Mouse (Mus musculus) hindbrain, embryonic 13.5 days (tissue): ENCODE data around the gene Mtr. TPM values are rescaled to one million over a fixed set of nuclear protein-coding genes. Genes with fewer than 3 reads are reported as not detected.
A peak's percentile ranks its signal among the peaks of the same experiment; 100 is the strongest.

ENCODE experiments used
- ATAC-seq: fragments of 200-750 bp; cut with Nextera tagmentation; 2 replicates; pipeline ENCODE4 v1.8.0; 2017; ENCODE audit warnings: moderate TSS enrichment; ENCODE audit not compliant: low FRiP score
- H3K27ac ChIP-seq: fragments of 300-500 bp; sonication (generic); 2 replicates; pipeline ENCODE4 v1.5.1; 2015; ENCODE audit warnings: inconsistent platforms, mild to moderate bottlenecking, moderate library complexity
- H3K27me3 ChIP-seq: fragments of 300-500 bp; sonication (generic); 2 replicates; pipeline ENCODE4 v1.6.1; 2015; ENCODE audit warnings: mild to moderate bottlenecking, inconsistent platforms
- H3K36me3 ChIP-seq: fragments of 300-500 bp; sonication (generic); 2 replicates; pipeline ENCODE4 v1.6.1; 2015; ENCODE audit warnings: mild to moderate bottlenecking, inconsistent platforms
- H3K4me1 ChIP-seq: fragments of 300-500 bp; sonication (generic); replicated peaks from 2 replicates; pipeline ENCODE4 v1.6.1; 2015; ENCODE audit warnings: inconsistent platforms
- H3K4me2 ChIP-seq: fragments of 300-500 bp; sonication (generic); 2 replicates; pipeline ENCODE4 v1.6.1; 2015; ENCODE audit warnings: inconsistent platforms, mild to moderate bottlenecking, moderate library complexity
- H3K4me3 ChIP-seq: fragments of 300-500 bp; sonication (generic); 2 replicates; pipeline ENCODE4 v1.5.1; 2015; ENCODE audit warnings: mild to moderate bottlenecking, inconsistent platforms
- H3K9ac ChIP-seq: fragments of 300-500 bp; sonication (generic); 2 replicates; pipeline ENCODE4 v1.6.1; 2015; ENCODE audit warnings: mild to moderate bottlenecking, inconsistent platforms
- H3K9me3 ChIP-seq: fragments of 300-500 bp; sonication (generic); 2 replicates; pipeline ENCODE4 v1.6.1; 2016; ENCODE audit warnings: inconsistent platforms
- WGBS: fragments of 180-500 bp; shearing (Covaris S2); methylation state at CpG from one replicate; pipeline ENCODE4 v1.1.7; 2015; 5-methylcytosine and 5-hydroxymethylcytosine counted together
- polyA plus RNA-seq: library from polyadenylated mRNA; unstranded; fragments of >200 nt; fragmentation: Nextera tagmentation; extraction: Ambion mirVana; gene quantifications from 2 replicates; pipeline ENCODE4 v1.2.1, GENCODE M21; 2015

Mtr gene
- polyA plus RNA-seq, 1 experiment from 2014 or later = 5.5 TPM

GRCm38 (mm10) chr13:12227606-12228005 is 30.3 kb downstream of the Mtr start:
- H3K4me1 ChIP-seq = no peaks in the 10 kb centered on the region
- peaks cover 59% of the 10 kb centered on the region for H3K36me3 ChIP-seq
- H3K9me3 ChIP-seq = no peaks in the 10 kb centered on the region
- no peak for ATAC-seq
- H3K4me3 ChIP-seq = no peak overlapping the region
- H3K9ac ChIP-seq = no peak overlapping the region
- H3K27ac ChIP-seq = no peak overlapping the region
- no peak overlapping the region for H3K4me2 ChIP-seq
- H3K27me3 ChIP-seq = no peaks in the 10 kb centered on the region
- 88% methylated on average over 5 of the region's 5 CpGs for WGBS

GRCm38 (mm10) chr13:12218603-12219002 is 39.3 kb downstream of the Mtr start:
- Histone ChIP-seq H3K9ac (no peak overlapping the region), H3K4me3 (no peak overlapping the region), H3K4me2 (no peak overlapping the region), H3K9me3 (no peaks in the 10 kb centered on the region), H3K27me3 (no peaks in the 10 kb centered on the region), H3K27ac (no peak overlapping the region), H3K4me1 (no peaks in the 10 kb centered on the region), H3K36me3 (peaks cover 56% of the 10 kb centered on the region)
- WGBS = 96% methylated on average over 14 of the region's 14 CpGs
- no peak for ATAC-seq

DNA sequence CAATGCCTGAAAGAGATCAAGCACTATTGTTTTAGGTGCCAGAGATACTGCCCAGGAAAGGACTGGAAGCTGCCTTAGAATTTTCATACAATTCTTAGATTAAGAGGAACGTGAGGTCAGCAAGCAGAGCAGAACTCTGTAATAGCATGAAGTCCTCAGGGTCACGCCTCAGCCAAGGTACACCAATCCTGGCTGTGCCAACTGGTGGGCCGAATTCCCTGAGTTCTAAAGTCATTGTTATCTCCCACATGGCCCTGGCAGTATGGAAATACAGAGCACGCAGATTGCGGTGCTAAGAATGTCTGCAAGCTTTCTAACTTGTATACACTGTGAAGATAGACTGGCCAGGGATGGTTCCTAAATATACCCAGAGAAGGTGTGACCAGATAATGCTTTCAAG is 43.0 kb downstream of the Mtr start:
- WGBS = 95% methylated on average over 5 of the region's 5 CpGs
- no peaks in the 10 kb centered on the region for H3K27me3 ChIP-seq
- H3K9ac ChIP-seq = no peak overlapping the region
- peaks cover 45% of the 10 kb centered on the region for H3K36me3 ChIP-seq
- H3K4me3 ChIP-seq = no peak overlapping the region
- H3K9me3 ChIP-seq = no peaks in the 10 kb centered on the region
- no peak overlapping the region for H3K4me2 ChIP-seq
- H3K4me1 ChIP-seq = no peaks in the 10 kb centered on the region
- ATAC-seq = no peak
- no peak overlapping the region for H3K27ac ChIP-seq

GRCm38 (mm10) chr13:12211058-12211457 is 46.9 kb downstream of the Mtr start:
- Histone ChIP-seq H3K4me1 (no peaks in the 10 kb centered on the region), H3K27ac (no peak overlapping the region), H3K9ac (no peak overlapping the region), H3K9me3 (no peaks in the 10 kb centered on the region), H3K4me2 (no peak overlapping the region), H3K36me3 (peaks cover 20% of the 10 kb centered on the region), H3K4me3 (no peak overlapping the region), H3K27me3 (no peaks in the 10 kb centered on the region)
- 76% methylated on average over 2 of the region's 2 CpGs for WGBS
- ATAC-seq = no peak

DNA sequence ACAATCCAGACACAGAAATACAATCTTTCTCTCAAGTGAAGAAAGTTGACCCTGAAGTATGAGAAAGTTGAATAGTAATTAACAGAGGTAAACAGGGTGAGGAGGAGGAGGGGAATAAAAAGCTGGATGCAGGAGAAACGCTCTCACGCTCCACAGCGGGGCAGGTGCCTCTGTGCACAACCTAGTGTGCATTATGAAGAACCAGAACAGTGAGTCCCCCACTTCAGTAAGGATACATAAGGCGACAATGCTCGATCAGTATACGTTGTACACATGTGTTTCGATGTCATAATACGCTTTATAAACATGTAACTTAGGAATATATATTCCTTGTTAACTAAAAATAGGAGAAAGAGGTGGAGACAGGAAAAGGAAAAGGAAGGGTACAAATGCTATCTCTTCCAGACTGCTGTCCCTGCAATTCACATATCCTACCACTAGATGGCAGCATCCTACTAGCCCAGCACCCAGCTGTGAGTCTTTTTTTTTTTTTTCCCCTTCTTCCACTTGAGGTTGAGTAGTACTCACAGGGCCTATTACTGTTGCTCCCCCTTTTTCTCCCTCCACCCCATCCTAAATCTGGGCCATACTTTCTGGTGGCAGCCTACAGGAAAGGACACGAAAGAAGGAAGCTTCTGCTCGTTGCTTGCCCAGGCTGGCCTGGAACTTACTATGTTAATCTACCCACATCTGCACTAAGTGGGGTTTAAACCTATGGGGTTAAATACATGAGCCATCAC is 47.7 kb downstream of the Mtr start:
- Histone ChIP-seq H3K4me3 (no peak overlapping the region), H3K4me1 (no peaks in the 10 kb centered on the region), H3K4me2 (no peak overlapping the region), H3K27me3 (no peaks in the 10 kb centered on the region), H3K9ac (no peak overlapping the region), H3K27ac (no peak overlapping the region), H3K9me3 (no peaks in the 10 kb centered on the region), H3K36me3 (peaks cover 28% of the 10 kb centered on the region)
- WGBS = 84% methylated on average over 10 of the region's 10 CpGs
- ATAC-seq = no peak; the same call in 1 of the 2 replicates

GRCm38 (mm10) chr13:12200372-12200771 is 57.5 kb downstream of the Mtr start:
- Histone ChIP-seq H3K4me3 (no peak overlapping the region), H3K4me1 (no peaks in the 10 kb centered on the region), H3K27me3 (no peaks in the 10 kb centered on the region), H3K36me3 (peaks cover 38% of the 10 kb centered on the region), H3K4me2 (no peak overlapping the region), H3K9ac (no peak overlapping the region), H3K9me3 (no peaks in the 10 kb centered on the region), H3K27ac (no peak overlapping the region)
- WGBS = 86% methylated on average over 5 of the region's 5 CpGs
- ATAC-seq = no peak

DNA sequence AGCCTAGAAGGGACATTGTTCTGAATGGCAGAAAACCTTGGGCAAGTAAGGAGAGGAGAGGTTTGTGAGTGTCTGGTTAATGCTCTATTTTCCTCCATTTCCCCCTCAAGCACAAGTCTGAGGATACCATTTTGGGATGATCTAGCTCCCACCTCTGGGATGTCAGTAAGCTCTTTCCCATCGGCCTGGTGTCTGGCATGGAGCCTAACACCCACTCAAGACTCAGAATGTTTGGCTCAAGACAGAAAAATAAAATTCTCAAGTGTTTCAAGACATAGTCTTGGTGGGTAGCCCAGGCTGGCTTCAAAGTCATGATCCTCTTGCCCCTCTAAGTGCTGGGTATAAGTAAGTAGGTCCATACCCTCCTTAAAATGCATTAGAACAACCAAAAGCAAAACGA is 59.4 kb downstream of the Mtr start:
- ATAC-seq = no peak
- Histone ChIP-seq H3K27ac (no peak overlapping the region), H3K36me3 (peaks cover 47% of the 10 kb centered on the region), H3K4me2 (no peak overlapping the region), H3K9ac (no peak overlapping the region), H3K4me3 (no peak overlapping the region), H3K9me3 (no peaks in the 10 kb centered on the region), H3K4me1 (no peaks in the 10 kb centered on the region), H3K27me3 (no peaks in the 10 kb centered on the region)
- 94% methylated on average over 2 of the region's 2 CpGs for WGBS

GRCm38 (mm10) chr13:12196861-12197260 is 61.1 kb downstream of the Mtr start:
- no peak for ATAC-seq
- Histone ChIP-seq H3K4me1 (no peaks in the 10 kb centered on the region), H3K9me3 (no peaks in the 10 kb centered on the region), H3K27me3 (no peaks in the 10 kb centered on the region), H3K9ac (no peak overlapping the region), H3K4me2 (no peak overlapping the region), H3K36me3 (peaks cover 54% of the 10 kb centered on the region), H3K4me3 (no peak overlapping the region), H3K27ac (no peak overlapping the region)
- 97% methylated on average over 4 of the region's 4 CpGs for WGBS

DNA sequence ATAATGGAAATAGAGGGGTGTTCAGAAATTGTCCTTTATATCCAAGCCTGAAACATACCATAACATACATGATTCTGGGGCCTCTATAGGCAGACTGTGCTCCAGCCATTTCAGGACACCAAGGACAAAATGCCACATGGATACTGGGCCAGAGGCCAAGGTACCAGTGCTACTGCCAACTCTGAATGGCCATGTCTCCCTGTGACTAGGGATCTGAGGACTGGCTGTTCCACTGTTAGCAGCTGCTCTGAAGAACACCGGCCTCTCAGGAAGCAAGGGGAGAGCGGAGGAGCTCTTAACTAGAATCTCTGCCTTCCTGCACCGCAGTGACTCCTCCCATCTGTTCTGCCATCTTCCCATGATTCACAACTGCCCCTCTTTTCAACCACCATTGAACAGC is 61.9 kb downstream of the Mtr start:
- H3K4me3 ChIP-seq = no peak overlapping the region
- H3K4me1 ChIP-seq = no peaks in the 10 kb centered on the region
- no peaks in the 10 kb centered on the region for H3K9me3 ChIP-seq
- H3K27ac ChIP-seq = no peak overlapping the region
- 0 out of 2 replicates have a peak, but pooled peaks have one; percentile 46 for ATAC-seq
- no peak overlapping the region for H3K4me2 ChIP-seq
- peaks cover 55% of the 10 kb centered on the region for H3K36me3 ChIP-seq
- no peaks in the 10 kb centered on the region for H3K27me3 ChIP-seq
- no peak overlapping the region for H3K9ac ChIP-seq
- WGBS = 91% methylated on average over 3 of the region's 3 CpGs

GRCm38 (mm10) chr13:12194942-12195662 is 62.8 kb downstream of the Mtr start:
- H3K27ac ChIP-seq = no peak overlapping the region
- no peaks in the 10 kb centered on the region for H3K9me3 ChIP-seq
- peaks cover 53% of the 10 kb centered on the region for H3K36me3 ChIP-seq
- WGBS = 92% methylated on average over 12 of the region's 12 CpGs
- no peaks in the 10 kb centered on the region for H3K4me1 ChIP-seq
- H3K4me2 ChIP-seq = no peak overlapping the region
- ATAC-seq = no peak
- H3K27me3 ChIP-seq = no peaks in the 10 kb centered on the region
- H3K4me3 ChIP-seq = no peak overlapping the region
- H3K9ac ChIP-seq = no peak overlapping the region

GRCm38 (mm10) chr13:12189219-12189618 is 68.7 kb downstream of the Mtr start:
- ATAC-seq = no peak
- Histone ChIP-seq H3K4me3 (no peak overlapping the region), H3K27me3 (no peaks in the 10 kb centered on the region), H3K36me3 (peaks cover 49% of the 10 kb centered on the region), H3K27ac (no peak overlapping the region), H3K9ac (no peak overlapping the region), H3K4me2 (no peak overlapping the region), H3K9me3 (no peaks in the 10 kb centered on the region), H3K4me1 (no peaks in the 10 kb centered on the region)
- WGBS = 96% methylated on average over 11 of the region's 11 CpGs

GRCm38 (mm10) chr13:12188804-12189203 is 69.1 kb downstream of the Mtr start:
- no peak for ATAC-seq

GRCm38 (mm10) chr13:12179481-12179880 is 78.4 kb downstream of the Mtr start:
- H3K9me3 ChIP-seq = no peaks in the 10 kb centered on the region
- H3K27ac ChIP-seq = no peak overlapping the region
- no peaks in the 10 kb centered on the region for H3K4me1 ChIP-seq
- WGBS = 64% methylated on average over 8 of the region's 8 CpGs
- H3K9ac ChIP-seq = no peak overlapping the region
- H3K4me2 ChIP-seq = no peak overlapping the region
- no peak for ATAC-seq
- no peak overlapping the region for H3K4me3 ChIP-seq
- H3K36me3 ChIP-seq = 0 out of 2 replicates have a peak, but pooled peaks cover 3% of the 10 kb centered on the region
- H3K27me3 ChIP-seq = no peaks in the 10 kb centered on the region

More at GRCm38 (mm10) chr13:12188804-12189203, 69.1 kb downstream of the Mtr start:
- Histone ChIP-seq H3K27ac (no peak overlapping the region), H3K4me2 (no peak overlapping the region), H3K36me3 (peaks cover 45% of the 10 kb centered on the region), H3K4me1 (no peaks in the 10 kb centered on the region), H3K9ac (no peak overlapping the region), H3K9me3 (no peaks in the 10 kb centered on the region), H3K27me3 (no peaks in the 10 kb centered on the region), H3K4me3 (no peak overlapping the region)
- 91% methylated on average over 11 of the region's 11 CpGs for WGBS
